Mouse (Mus musculus) CH12.LX (cell line): ENCODE measurements at regions not wholly inside any gene's neighbourhood (a gene's known extent, or its start where the extent isn't known, plus 50 kb on each side); places are given as distances from the start of the nearest gene placed in this dataset.

ENCODE experiments used
- DNase-seq: peaks from one replicate; pipeline ENCODE4 v3.0.0-alpha.2; 2013; ENCODE audit errors: extremely low read depth
- H3K27ac ChIP-seq: 2 replicates; pipeline ENCODE4 v1.5.1; 2012; ENCODE audit warnings: low read depth, mild to moderate bottlenecking, control low read depth, moderate library complexity; ENCODE audit not compliant: insufficient read depth
- H3K27me3 ChIP-seq: replicated peaks from 2 replicates; pipeline ENCODE3; 2012; ENCODE audit warnings: inconsistent platforms
- H3K36me3 ChIP-seq, 2 experiments: replicated peaks in 1 of 2; 2 replicates each; pipeline versions ENCODE3 to v1.6.1; 2012; ENCODE audit warnings: inconsistent platforms in 1 of 2, low read length in 1 of 2, mild to moderate bottlenecking in 1 of 2, mixed read lengths in 1 of 2, moderate library complexity in 1 of 2; ENCODE audit not compliant: control insufficient read depth in 1 of 2, insufficient read depth in 1 of 2
- H3K4me1 ChIP-seq, 2 experiments: 2 replicates each; pipeline ENCODE4 v1.6.1; 2012; ENCODE audit warnings: inconsistent platforms in 1 of 2, moderate library complexity in 1 of 2; ENCODE audit not compliant: insufficient read depth in 2 of 2, control insufficient read depth in 1 of 2
- H3K4me2 ChIP-seq: 2 replicates; pipeline ENCODE4 v1.6.1; 2012; ENCODE audit warnings: low read depth, mild to moderate bottlenecking, control low read depth; ENCODE audit not compliant: poor library complexity, insufficient read depth, severe bottlenecking
- H3K4me3 ChIP-seq, 3 experiments: fragments of 150-350 bp in 1 of 3; sonication (generic) in 1 of 3; replicated peaks in 1 of 3; 2 replicates each; pipeline versions ENCODE3 to v1.5.1; 2011 to 2012; ENCODE audit warnings: low read depth in 2 of 3, low read length in 2 of 3, mild to moderate bottlenecking in 2 of 3, moderate library complexity in 2 of 3, control low read depth in 1 of 3, improper control_type of control experiment in 1 of 3, inconsistent platforms in 1 of 3, mixed read lengths in 1 of 3; ENCODE audit not compliant: poor library complexity in 1 of 3
- H3K79me2 ChIP-seq: replicated peaks from 2 replicates; pipeline ENCODE4 v1.6.1; 2012; ENCODE audit warnings: mild to moderate bottlenecking, moderate library complexity; ENCODE audit not compliant: control insufficient read depth, poor library complexity, insufficient read depth, severe bottlenecking; ENCODE audit errors: extremely low read depth
- H3K9ac ChIP-seq: 2 replicates; pipeline ENCODE4 v1.6.1; 2012; ENCODE audit warnings: low read depth, mild to moderate bottlenecking, control low read depth, moderate library complexity; ENCODE audit not compliant: insufficient read depth
- H3K9me3 ChIP-seq: replicated peaks from 2 replicates; pipeline ENCODE3; 2012; ENCODE audit warnings: low read length, inconsistent platforms, mixed read lengths
- EP300 ChIP-seq: IDR thresholded peaks from 2 replicates; pipeline ENCODE4 v1.6.1; 2011; ENCODE audit warnings: low read length, improper control_type of control experiment
- GABPA ChIP-seq: IDR thresholded peaks from 2 replicates; pipeline ENCODE4 v1.6.1; 2012; ENCODE audit warnings: low read depth, low read length, improper control_type of control experiment, inconsistent platforms; ENCODE audit not compliant: insufficient replicate concordance
- IRF4 ChIP-seq: IDR thresholded peaks from 2 replicates; pipeline ENCODE4 v1.6.1; 2014; ENCODE audit warnings: low read depth, mild to moderate bottlenecking, inconsistent platforms, low read length, improper control_type of control experiment
- JUND ChIP-seq: conservative IDR thresholded peaks from 2 replicates; pipeline ENCODE4 v1.6.1; 2011; ENCODE audit warnings: low read depth, low read length, improper control_type of control experiment
- MEF2A ChIP-seq: IDR thresholded peaks from 2 replicates; pipeline ENCODE4 v1.6.1; 2014; ENCODE audit warnings: low read depth, mild to moderate bottlenecking, inconsistent platforms, low read length, improper control_type of control experiment, borderline replicate concordance
- MYC ChIP-seq: IDR thresholded peaks from 2 replicates; pipeline ENCODE4 v1.6.1; 2011; ENCODE audit warnings: low read depth, mild to moderate bottlenecking, improper control_type of control experiment, low read length
- NELFE ChIP-seq: IDR thresholded peaks from 2 replicates; pipeline ENCODE4 v1.6.1; 2011; ENCODE audit warnings: low read depth, low read length, improper control_type of control experiment
- POLR2AphosphoS2 ChIP-seq: IDR thresholded peaks from 2 replicates; pipeline ENCODE4 v1.6.1; 2011; ENCODE audit warnings: low read depth, low read length, improper control_type of control experiment
- SMC3 ChIP-seq: IDR thresholded peaks from 2 replicates; pipeline ENCODE4 v1.6.1; 2011; ENCODE audit warnings: low read depth, low read length, improper control_type of control experiment
- TBP ChIP-seq: conservative IDR thresholded peaks from 2 replicates; pipeline ENCODE4 v1.6.1; 2011; ENCODE audit warnings: low read depth, low read length, improper control_type of control experiment
- UBTF ChIP-seq: IDR thresholded peaks from 2 replicates; pipeline ENCODE4 v1.6.1; 2012; ENCODE audit warnings: low read depth, mild to moderate bottlenecking, inconsistent platforms, low read length, improper control_type of control experiment, moderate library complexity
- USF1 ChIP-seq: IDR thresholded peaks from 2 replicates; pipeline ENCODE4 v1.6.1; 2014; ENCODE audit warnings: low read depth, mild to moderate bottlenecking, inconsistent platforms, low read length, improper control_type of control experiment
- USF2 ChIP-seq: conservative IDR thresholded peaks from 2 replicates; pipeline ENCODE4 v1.6.1; 2011; ENCODE audit warnings: low read depth, low read length, improper control_type of control experiment
- ZC3H11A ChIP-seq: IDR thresholded peaks from 2 replicates; pipeline ENCODE4 v1.6.1; 2012; ENCODE audit warnings: low read depth, mild to moderate bottlenecking, inconsistent platforms, low read length, improper control_type of control experiment
- dilution Hi-C: fragments of 300-500 bp; cut with MboI; formaldehyde crosslinking; loops from 2 replicates; pipeline ENCODE4 v1.14.3; 2020; ENCODE audit warnings: low sequenced_read_pairs; ENCODE audit not compliant: extremely low pct_unique_long_range_greater_than_20kb, extremely low pct_ligation_motif_present
- in situ Hi-C: fragments of 300-500 bp; cut with MboI; formaldehyde crosslinking; loops from 3 replicates; pipeline ENCODE4 v1.14.3; 2019; ENCODE audit warnings: low sequenced_read_pairs, low pct_ligation_motif_present, low pct_unique_long_range_greater_than_20kb, mixed read lengths

- peaks cover 90% of the 10 kb centered on the region for H3K27me3 ChIP-seq
- dilution Hi-C loops: no loop called here
These were observed 59.8 kb upstream of the Polg start for GRCm38 (mm10) chr7:79525690-79526630.

GRCm38 (mm10) chr7:79524921-79525320 is 58.8 kb upstream of the Polg start:
- Histone ChIP-seq H3K4me2 (no peak overlapping the region), H3K4me3 (no peak overlapping the region), H3K36me3 (no peaks in the 10 kb centered on the region), H3K79me2 (no peaks in the 10 kb centered on the region), H3K27ac (no peak overlapping the region), H3K9me3 (no peaks in the 10 kb centered on the region), H3K27me3 (peaks cover 90% of the 10 kb centered on the region), H3K9ac (no peak overlapping the region), H3K4me1 (peaks cover 16 to 17% of the 10 kb centered on the region in 2 experiments)
- no peak for DNase-seq
- in situ Hi-C loops (no loop called here), dilution Hi-C loops (no loop called here)
- TF ChIP-seq IRF4: no peak
- TF ChIP-seq TBP: no peak
- no peak for TF ChIP-seq USF2
- TF ChIP-seq USF1: no peak
- no peak for TF ChIP-seq SMC3

More at GRCm38 (mm10) chr7:79525690-79526630, 59.8 kb upstream of the Polg start:
- no peak overlapping the region for H3K27ac ChIP-seq
- H3K79me2 ChIP-seq: no peaks in the 10 kb centered on the region
- no peak for TF ChIP-seq POLR2AphosphoS2
- no peak for TF ChIP-seq MYC
- TF ChIP-seq USF1: no peak
- TF ChIP-seq NELFE: no peak
- TF ChIP-seq JUND: no peak
- peak; percentile 60; the same call in 1 of the 2 replicates for TF ChIP-seq MEF2A
- no peak for TF ChIP-seq UBTF
- TF ChIP-seq, all 38 proteins: peak for 1
- Histone ChIP-seq H3K9me3 (no peaks in the 10 kb centered on the region), H3K9ac (no peak overlapping the region), H3K36me3 (no peaks in the 10 kb centered on the region), H3K4me1 (peaks cover 16 to 17% of the 10 kb centered on the region in 2 experiments), H3K4me2 (peak overlapping the region; percentile 19; the same call in 1 of the 2 replicates), H3K4me3 (no peak overlapping the region)
- no peak for DNase-seq
- in situ Hi-C loops: no loop called here

GRCm38 (mm10) chr7:79523696-79524095 is 57.5 kb upstream of the Polg start:
- dilution Hi-C loops (no loop called here), in situ Hi-C loops (no loop called here)
- H3K27ac ChIP-seq: no peak overlapping the region
- H3K36me3 ChIP-seq: no peaks in the 10 kb centered on the region
- no peak for DNase-seq
- no peak overlapping the region for H3K4me3 ChIP-seq
- no peak for TF ChIP-seq GABPA
- no peak for TF ChIP-seq EP300
- TF ChIP-seq ZC3H11A: no peak
- no peaks in the 10 kb centered on the region for H3K79me2 ChIP-seq
- H3K9ac ChIP-seq: no peak overlapping the region
- no peaks in the 10 kb centered on the region for H3K9me3 ChIP-seq
- peaks cover 93% of the 10 kb centered on the region for H3K27me3 ChIP-seq
- no peak overlapping the region for H3K4me2 ChIP-seq
- peaks cover 16 to 17% of the 10 kb centered on the region in 2 experiments for H3K4me1 ChIP-seq
